Mouse (Mus musculus) limb, embryonic 12.5 days (tissue): ENCODE results near the gene Zbtb20. TPM values are rescaled to one million over a fixed set of nuclear protein-coding genes. Genes with fewer than 3 reads are reported as not detected.

Source experiments
- ATAC-seq: fragments of 200-750 bp; cut with Nextera tagmentation; 2 replicates; pipeline ENCODE4 v1.8.0; 2017; ENCODE audit warnings: low read depth, moderate TSS enrichment; ENCODE audit not compliant: insufficient number of reproducible peaks, insufficient read depth, low FRiP score, low TSS enrichment
- H3K27ac ChIP-seq: fragments of 300-500 bp; sonication (generic); 2 replicates; pipeline ENCODE4 v1.5.1; 2016; ENCODE audit warnings: mild to moderate bottlenecking, moderate library complexity
- H3K27me3 ChIP-seq: fragments of 300-500 bp; sonication (generic); 2 replicates; pipeline ENCODE4 v1.6.1; 2016; ENCODE audit warnings: mild to moderate bottlenecking, moderate library complexity
- H3K36me3 ChIP-seq: fragments of 300-500 bp; sonication (generic); 2 replicates; pipeline ENCODE4 v1.6.1; 2016; ENCODE audit warnings: mild to moderate bottlenecking, moderate library complexity
- H3K4me1 ChIP-seq: fragments of 300-500 bp; sonication (generic); replicated peaks from 2 replicates; pipeline ENCODE4 v1.6.1; 2016
- H3K4me2 ChIP-seq: fragments of 300-500 bp; sonication (generic); 2 replicates; pipeline ENCODE4 v1.6.1; 2016; ENCODE audit warnings: mild to moderate bottlenecking, moderate library complexity
- H3K4me3 ChIP-seq: fragments of 300-500 bp; sonication (generic); replicated peaks from 2 replicates; pipeline ENCODE4 v1.5.1; 2016; ENCODE audit warnings: mild to moderate bottlenecking
- H3K9ac ChIP-seq: fragments of 300-500 bp; sonication (generic); replicated peaks from 2 replicates; pipeline ENCODE4 v1.6.1; 2016; ENCODE audit warnings: mild to moderate bottlenecking, moderate library complexity
- H3K9me3 ChIP-seq: fragments of 300-500 bp; sonication (generic); 2 replicates; pipeline ENCODE4 v1.6.1; 2016; ENCODE audit warnings: mild to moderate bottlenecking, moderate library complexity
- WGBS: fragments of 180-500 bp; shearing (Covaris S2); methylation state at CpG from one replicate; pipeline ENCODE4 v1.1.7; 2016; 5-methylcytosine and 5-hydroxymethylcytosine counted together
- polyA plus RNA-seq: library from polyadenylated mRNA; unstranded; fragments of >200 nt; fragmentation: Nextera tagmentation; extraction: Ambion mirVana; gene quantifications from 2 replicates; pipeline ENCODE4 v1.2.1, GENCODE M21; 2016

The Zbtb20 gene
- polyA plus RNA-seq, 1 experiment from 2014 or later = 18.8 TPM

- Histone ChIP-seq H3K27me3 (no peaks in the 10 kb centered on the region; the same call in none of the 2 replicates), H3K9me3 (no peaks in the 10 kb centered on the region; the same call in 1 of the 2 replicates), H3K4me2 (no peak overlapping the region), H3K27ac (no peak overlapping the region), H3K36me3 (no peaks in the 10 kb centered on the region), H3K4me3 (no peak overlapping the region), H3K4me1 (peaks cover 13% of the 10 kb centered on the region), H3K9ac (no peak overlapping the region)
- WGBS = 67% methylated on average over 4 of the region's 4 CpGs
- no peak for ATAC-seq
These were observed 726.9 kb downstream of the Zbtb20 start for GRCm38 (mm10) chr16:43602573-43602972.

- no peak for ATAC-seq
- H3K4me1 ChIP-seq = peaks cover 9% of the 10 kb centered on the region
- peak overlapping the region; percentile 27; the same call in 1 of the 2 replicates for H3K4me2 ChIP-seq
- no peak overlapping the region for H3K4me3 ChIP-seq
- no peak overlapping the region for H3K27ac ChIP-seq
- WGBS = 3% methylated on average over 9 of the region's 9 CpGs
- H3K27me3 ChIP-seq = no peaks in the 10 kb centered on the region; the same call in none of the 2 replicates
- H3K9me3 ChIP-seq = no peaks in the 10 kb centered on the region; the same call in 1 of the 2 replicates
- no peaks in the 10 kb centered on the region for H3K36me3 ChIP-seq
- no peak overlapping the region for H3K9ac ChIP-seq
These were observed 728.0 kb downstream of the Zbtb20 start for GRCm38 (mm10) chr16:43603591-43604141.

GRCm38 (mm10) chr16:43604399-43605013 is 728.8 kb downstream of the Zbtb20 start:
- no peaks in the 10 kb centered on the region; the same call in none of the 2 replicates for H3K27me3 ChIP-seq
- 61% methylated on average over 4 of the region's 4 CpGs for WGBS
- H3K4me1 ChIP-seq = peaks cover 9% of the 10 kb centered on the region
- no peak overlapping the region for H3K27ac ChIP-seq
- no peak overlapping the region for H3K4me2 ChIP-seq
- H3K36me3 ChIP-seq = peaks cover 2% of the 10 kb centered on the region; the same call in 1 of the 2 replicates
- H3K4me3 ChIP-seq = no peak overlapping the region
- no peaks in the 10 kb centered on the region; the same call in 1 of the 2 replicates for H3K9me3 ChIP-seq
- ATAC-seq = no peak
- H3K9ac ChIP-seq = no peak overlapping the region

GRCm38 (mm10) chr16:43607086-43607485 is 731.4 kb downstream of the Zbtb20 start:
- H3K36me3 ChIP-seq = peaks cover 14% of the 10 kb centered on the region; the same call in 1 of the 2 replicates
- H3K4me2 ChIP-seq = no peak overlapping the region
- H3K4me3 ChIP-seq = no peak overlapping the region
- H3K9me3 ChIP-seq = no peaks in the 10 kb centered on the region; the same call in 1 of the 2 replicates
- no peak overlapping the region for H3K9ac ChIP-seq
- peaks cover 9% of the 10 kb centered on the region for H3K4me1 ChIP-seq
- H3K27ac ChIP-seq = no peak overlapping the region
- no peaks in the 10 kb centered on the region; the same call in 1 of the 2 replicates for H3K27me3 ChIP-seq
- ATAC-seq = no peak

- peaks cover 14% of the 10 kb centered on the region; the same call in 1 of the 2 replicates for H3K36me3 ChIP-seq
- H3K27me3 ChIP-seq = no peaks in the 10 kb centered on the region; the same call in 1 of the 2 replicates
- H3K4me3 ChIP-seq = no peak overlapping the region
- no peak overlapping the region for H3K27ac ChIP-seq
- H3K9me3 ChIP-seq = no peaks in the 10 kb centered on the region; the same call in 1 of the 2 replicates
- H3K9ac ChIP-seq = no peak overlapping the region
- no peak for ATAC-seq
- H3K4me2 ChIP-seq = no peak overlapping the region
- H3K4me1 ChIP-seq = peaks cover 9% of the 10 kb centered on the region
These were observed 732.4 kb downstream of the Zbtb20 start for GRCm38 (mm10) chr16:43608066-43608465.

GRCm38 (mm10) chr16:43610375-43610774 is 734.7 kb downstream of the Zbtb20 start:
- Histone ChIP-seq H3K27me3 (no peaks in the 10 kb centered on the region), H3K36me3 (peaks cover 14% of the 10 kb centered on the region; the same call in 1 of the 2 replicates), H3K4me3 (no peak overlapping the region), H3K4me2 (no peak overlapping the region), H3K9ac (no peak overlapping the region), H3K4me1 (peaks cover 6% of the 10 kb centered on the region), H3K9me3 (no peaks in the 10 kb centered on the region; the same call in 1 of the 2 replicates), H3K27ac (no peak overlapping the region)
- ATAC-seq = no peak
- WGBS = 89% methylated on average over 10 of the region's 10 CpGs

- no peak overlapping the region for H3K9ac ChIP-seq
- no peak overlapping the region for H3K4me2 ChIP-seq
- WGBS = 68% methylated on average over 4 of the region's 4 CpGs
- no peaks in the 10 kb centered on the region for H3K9me3 ChIP-seq
- ATAC-seq = no peak
- no peak overlapping the region for H3K4me3 ChIP-seq
- no peaks in the 10 kb centered on the region for H3K27me3 ChIP-seq
- no peaks in the 10 kb centered on the region for H3K36me3 ChIP-seq
- peaks cover 20% of the 10 kb centered on the region for H3K4me1 ChIP-seq
- no peak overlapping the region for H3K27ac ChIP-seq
These were observed 740.7 kb downstream of the Zbtb20 start for GRCm38 (mm10) chr16:43616348-43616747.

GRCm38 (mm10) chr16:43617346-43617745 is 741.7 kb downstream of the Zbtb20 start:
- no peaks in the 10 kb centered on the region for H3K36me3 ChIP-seq
- no peak overlapping the region for H3K4me2 ChIP-seq
- no peaks in the 10 kb centered on the region for H3K9me3 ChIP-seq
- H3K27me3 ChIP-seq = no peaks in the 10 kb centered on the region
- no peak for ATAC-seq
- H3K4me3 ChIP-seq = no peak overlapping the region
- no peak overlapping the region for H3K9ac ChIP-seq
- peaks cover 20% of the 10 kb centered on the region for H3K4me1 ChIP-seq
- WGBS = 43% methylated on average over 6 of the region's 6 CpGs
- H3K27ac ChIP-seq = no peak overlapping the region

- WGBS = 89% methylated on average over 23 of the region's 23 CpGs
These were observed 742.6 kb downstream of the Zbtb20 start for GRCm38 (mm10) chr16:43618286-43618685.

GRCm38 (mm10) chr16:43619277-43619676 is 743.6 kb downstream of the Zbtb20 start:
- H3K36me3 ChIP-seq = no peaks in the 10 kb centered on the region
- ATAC-seq = no peak
- no peak overlapping the region for H3K27ac ChIP-seq
- H3K9me3 ChIP-seq = no peaks in the 10 kb centered on the region
- no peaks in the 10 kb centered on the region for H3K27me3 ChIP-seq
- peaks cover 20% of the 10 kb centered on the region for H3K4me1 ChIP-seq
- H3K4me2 ChIP-seq = no peak overlapping the region
- H3K4me3 ChIP-seq = no peak overlapping the region
- WGBS = 54% methylated on average over 6 of the region's 6 CpGs
- no peak overlapping the region for H3K9ac ChIP-seq

More at GRCm38 (mm10) chr16:43618286-43618685, 742.6 kb downstream of the Zbtb20 start:
- no peaks in the 10 kb centered on the region for H3K27me3 ChIP-seq
- ATAC-seq = no peak; the same call in 1 of the 2 replicates
- no peak overlapping the region for H3K4me3 ChIP-seq
- H3K36me3 ChIP-seq = no peaks in the 10 kb centered on the region
- H3K4me1 ChIP-seq = peaks cover 20% of the 10 kb centered on the region
- no peak overlapping the region for H3K9ac ChIP-seq
- H3K4me2 ChIP-seq = no peak overlapping the region
- no peaks in the 10 kb centered on the region for H3K9me3 ChIP-seq
- no peak overlapping the region for H3K27ac ChIP-seq

- Histone ChIP-seq H3K4me2 (no peak overlapping the region), H3K36me3 (no peaks in the 10 kb centered on the region), H3K27me3 (no peaks in the 10 kb centered on the region), H3K4me1 (peaks cover 18% of the 10 kb centered on the region; the same call in 1 of the 2 replicates), H3K4me3 (no peak overlapping the region), H3K9me3 (no peaks in the 10 kb centered on the region), H3K27ac (no peak overlapping the region), H3K9ac (no peak overlapping the region)
- ATAC-seq = no peak
- 54% methylated on average over 2 of the region's 2 CpGs for WGBS
These were observed 744.7 kb downstream of the Zbtb20 start for GRCm38 (mm10) chr16:43620359-43620758.
